Mouse (Mus musculus) cortical plate, adult 2 months (tissue): ENCODE measurements around the gene Gm29666.

Source experiments
- CTCF ChIP-seq: fragments of 200-500 bp; IDR thresholded peaks from 2 replicates; pipeline ENCODE4 v1.5.1; 2011; ENCODE audit warnings: mild to moderate bottlenecking, control low read depth, low read length; ENCODE audit not compliant: insufficient read depth; ENCODE audit errors: extremely low read depth
- POLR2A ChIP-seq: fragments of 200-500 bp; IDR thresholded peaks from 2 replicates; pipeline ENCODE4 v1.6.1; 2011; ENCODE audit warnings: mild to moderate bottlenecking, low read length, control low read depth; ENCODE audit not compliant: insufficient read depth; ENCODE audit errors: extremely low read depth

GRCm38 (mm10) chr15:84960692-84961091 is 40.9 kb upstream of the Gm29666 start:
- TF ChIP-seq CTCF (0 out of 2 replicates have a peak, but pooled peaks have one; percentile 0), POLR2A (peak; percentile 45; the same call in 1 of the 2 replicates)
